Mouse (Mus musculus): ENCODE data around the gene Serpinb6c. TPM values are rescaled to one million over a fixed set of nuclear protein-coding genes. Genes with fewer than 3 reads are reported as not detected.
"Not testable (repeated sequence)": the region's sequence is repeated elsewhere in the genome, so short reads cannot be mapped to it uniquely, and the experiment has no call there.

Gene Serpinb6c
- total RNA-seq (2021) = under 1 TPM in 1 of 2 experiments, not detected in 1; 0.52 TPM
- long read RNA-seq, experiment 1 = 0 reads
- long read RNA-seq, experiment 2 = 0 reads

DNA sequence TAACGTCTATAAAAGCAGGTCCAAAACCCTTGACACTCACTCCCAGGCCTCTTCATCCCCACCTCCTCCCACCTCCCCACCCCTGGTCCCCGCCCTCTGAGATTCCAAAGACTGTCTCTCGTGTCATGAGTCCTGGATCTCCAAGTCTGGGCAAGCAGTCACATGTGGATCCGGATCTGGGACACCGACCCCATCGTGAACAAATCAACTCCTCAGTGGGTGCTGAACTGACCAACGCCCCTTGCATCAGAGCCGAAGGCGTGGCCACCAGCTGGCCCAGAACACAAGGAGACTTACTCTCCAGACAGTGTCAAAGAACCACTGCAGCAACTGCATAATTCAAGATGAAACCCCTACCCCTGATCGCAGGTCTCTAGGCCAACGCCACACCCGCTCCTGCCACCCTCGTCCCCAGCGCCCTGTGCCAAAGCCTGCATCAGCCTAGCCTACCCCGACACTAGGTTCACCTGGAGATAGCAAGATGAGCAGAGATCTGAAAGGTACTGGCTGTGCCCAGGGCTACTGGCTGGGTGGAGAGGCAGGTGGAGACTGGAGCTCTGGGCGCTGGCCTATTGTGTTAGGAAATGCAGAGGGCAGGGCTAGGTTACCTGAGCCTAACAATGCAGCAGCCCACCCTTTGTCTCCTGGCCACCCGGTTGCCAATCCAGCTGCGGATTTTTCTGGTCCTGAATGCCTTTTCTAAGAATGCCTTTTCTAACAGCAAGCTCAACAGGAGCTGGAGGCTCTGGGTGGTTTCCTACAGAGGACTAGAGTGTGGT is at the start of gene Serpinb6c:
TSS of gene Serpinb6c (minus strand) at position 533 of the 779 bp plus-strand sequence.
- no peak for DNase-seq (ENCODE audit: low spot score)

DNA sequence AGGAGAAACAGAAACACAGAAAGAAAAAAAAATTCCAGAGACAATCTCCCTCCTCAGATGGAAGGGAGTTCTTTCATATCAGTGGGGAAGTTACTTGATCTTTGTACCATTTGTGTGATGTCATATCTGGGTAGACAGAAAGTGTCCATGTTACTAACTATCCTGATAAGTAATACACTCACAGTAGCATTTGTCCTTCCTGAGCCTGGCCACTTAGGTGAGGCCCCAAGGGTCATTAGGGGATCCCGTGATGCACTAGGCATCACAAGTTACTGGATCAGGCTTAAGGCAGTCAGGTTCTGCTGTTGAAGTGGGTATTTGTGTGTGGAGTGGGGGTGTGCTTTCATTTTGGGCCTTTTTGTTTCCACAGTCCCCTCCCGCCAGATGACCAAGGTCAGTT is 47.4 kb upstream of the Serpinb6c start:
- no peak for DNase-seq (ENCODE audit: low spot score)

DNA sequence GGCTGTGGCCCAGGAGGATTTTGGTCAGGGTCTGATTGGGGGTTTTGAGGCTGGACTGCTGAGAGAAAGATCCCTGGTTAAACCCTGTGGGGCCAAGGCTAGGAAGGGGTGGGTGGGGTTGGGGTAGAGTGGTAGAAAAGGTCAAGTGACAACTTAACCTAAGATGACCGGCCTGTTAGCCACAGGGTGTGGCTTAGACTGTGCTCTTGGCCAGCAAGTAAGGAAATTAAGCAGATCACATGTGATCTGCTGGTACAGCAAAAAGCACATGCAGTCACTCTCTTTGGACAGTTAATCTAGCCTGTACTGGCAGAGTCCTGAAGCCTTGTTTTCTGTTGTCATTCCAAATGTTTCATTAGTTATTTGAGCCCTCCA is 46.6 kb upstream of the Serpinb6c start:
- peak; percentile 53 for DNase-seq (ENCODE audit: low spot score)

DNA sequence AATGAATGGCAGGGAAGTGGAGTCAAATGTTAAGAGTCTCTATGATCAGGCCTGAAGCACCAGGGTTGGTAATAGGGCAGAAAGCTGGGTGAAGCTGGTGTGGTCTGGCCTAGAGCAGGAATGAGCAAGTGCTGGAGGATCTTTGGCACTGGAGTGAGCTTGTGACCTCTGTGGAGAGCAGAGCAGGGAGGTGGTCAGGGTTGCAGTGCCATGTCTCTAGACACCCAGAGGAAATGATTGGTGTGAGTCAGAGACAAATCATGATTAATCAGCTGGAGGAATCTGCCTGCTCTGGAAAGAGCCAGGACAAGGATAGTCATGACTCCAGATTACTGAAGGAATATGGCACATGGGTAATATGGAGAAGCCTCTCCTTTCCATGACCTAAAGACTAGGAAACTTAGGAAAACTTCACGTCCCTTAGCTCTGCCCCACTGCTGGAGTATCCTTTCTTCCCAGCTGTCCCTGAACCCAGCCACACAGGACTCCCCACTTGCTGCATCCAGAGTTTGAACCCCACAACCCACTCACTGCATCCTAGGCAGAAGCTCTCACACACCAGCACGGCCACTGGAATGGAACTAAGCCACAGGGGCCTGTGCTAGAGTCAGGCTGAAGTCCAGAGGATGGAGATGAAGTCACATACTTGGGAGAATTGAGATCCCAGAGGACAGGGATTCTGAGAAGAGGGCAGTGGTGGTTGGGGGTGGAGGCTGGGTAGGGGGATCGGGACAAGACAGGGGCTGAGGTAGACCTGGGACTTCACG is 46.0 kb upstream of the Serpinb6c start:
- no peak for DNase-seq (ENCODE audit: low spot score)

DNA sequence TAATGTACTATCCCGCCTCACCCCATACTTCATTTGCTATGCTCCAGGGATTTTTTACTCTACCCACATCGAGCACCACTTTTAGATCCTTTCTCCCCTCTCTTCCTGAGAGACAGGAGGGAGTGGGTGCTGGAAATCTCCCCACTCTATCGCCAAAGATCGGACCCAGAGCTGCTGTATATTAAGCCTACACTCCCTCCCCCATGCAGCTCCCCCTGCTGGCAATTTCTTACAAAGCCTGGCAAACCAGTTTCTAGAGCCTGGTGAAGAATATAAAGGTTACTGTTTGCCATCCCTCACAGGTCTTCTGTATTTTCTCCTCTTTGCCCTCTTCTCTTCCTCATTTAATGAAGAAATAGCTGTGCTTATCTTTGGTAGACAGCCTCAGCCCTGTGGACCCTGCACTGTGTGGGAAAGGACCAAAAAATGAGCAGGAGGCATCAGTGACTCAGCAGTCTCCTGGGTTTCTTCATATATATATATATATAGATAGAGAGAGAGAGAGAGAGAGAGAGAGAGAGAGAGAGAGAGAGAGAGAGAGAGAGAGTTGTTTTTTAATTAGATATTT is 36.8 kb upstream of the Serpinb6c start:
- peak; percentile 39 for DNase-seq (ENCODE audit: low spot score)

DNA sequence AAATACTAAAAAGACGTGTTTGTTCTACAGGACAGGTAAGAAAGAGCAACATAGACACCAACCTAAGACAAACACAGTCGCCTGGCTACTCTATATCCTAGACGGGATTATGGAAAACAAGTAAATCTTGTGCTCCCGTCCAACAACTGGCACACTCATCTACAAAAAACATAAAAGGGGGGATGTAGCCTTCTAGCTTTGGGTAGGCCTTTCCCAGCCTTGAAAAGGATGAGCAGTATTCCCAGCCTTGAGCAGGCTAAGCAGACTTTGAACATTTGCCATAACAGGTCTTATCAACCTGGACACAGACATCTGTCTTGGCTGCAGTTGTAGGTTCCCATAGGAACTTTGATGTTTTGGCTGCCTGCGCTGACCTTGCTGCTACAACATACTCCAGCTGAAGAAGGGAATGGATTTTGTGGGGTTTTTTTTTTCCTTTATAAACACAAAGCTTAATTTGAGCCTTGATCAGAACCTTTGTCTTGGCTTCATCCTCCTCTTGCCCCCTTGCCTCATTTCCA is 35.8 kb upstream of the Serpinb6c start:
- DNase-seq (ENCODE audit: low spot score) = no peak

DNA sequence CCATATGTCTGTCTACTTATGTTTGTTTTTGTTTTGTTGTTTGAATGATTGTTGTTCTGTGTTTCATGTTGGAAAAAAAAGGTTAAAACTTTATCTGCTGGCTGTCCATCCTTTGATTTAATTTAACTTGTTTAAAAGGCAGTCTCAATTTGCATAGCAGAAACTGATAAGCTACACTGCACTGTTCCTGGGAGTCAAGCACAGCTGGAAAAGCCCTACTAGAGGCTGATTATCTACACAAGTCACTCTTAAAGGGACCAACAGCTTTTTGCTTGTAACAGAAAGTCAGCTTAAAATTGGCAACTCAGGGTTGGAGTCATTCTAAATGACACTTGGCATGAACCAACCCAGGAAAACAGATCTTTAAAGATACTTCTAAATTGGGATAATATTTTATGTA is 32.1 kb upstream of the Serpinb6c start:
- DNase-seq (ENCODE audit: low spot score) = not testable (repeated sequence)

DNA sequence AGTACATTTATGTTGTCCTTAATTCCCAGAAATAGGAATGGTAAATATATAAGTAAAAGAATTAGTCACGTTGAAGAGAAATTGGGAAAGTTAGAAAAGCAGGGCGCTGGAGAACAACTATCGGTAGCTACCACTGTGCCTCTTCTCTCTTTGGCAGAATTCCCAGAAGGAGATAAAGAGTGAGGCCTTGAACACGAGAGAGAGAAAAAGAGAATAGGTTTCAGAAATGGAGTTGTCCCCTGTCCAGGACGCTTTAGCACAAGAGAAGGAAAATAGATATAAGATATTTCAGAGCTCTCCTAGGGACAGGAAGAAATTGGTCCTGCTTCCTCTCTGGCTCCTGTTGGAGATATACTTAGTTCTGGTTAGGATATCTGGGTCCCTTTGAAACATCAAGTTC is 31.6 kb upstream of the Serpinb6c start:
- DNase-seq (ENCODE audit: low spot score) = no peak

DNA sequence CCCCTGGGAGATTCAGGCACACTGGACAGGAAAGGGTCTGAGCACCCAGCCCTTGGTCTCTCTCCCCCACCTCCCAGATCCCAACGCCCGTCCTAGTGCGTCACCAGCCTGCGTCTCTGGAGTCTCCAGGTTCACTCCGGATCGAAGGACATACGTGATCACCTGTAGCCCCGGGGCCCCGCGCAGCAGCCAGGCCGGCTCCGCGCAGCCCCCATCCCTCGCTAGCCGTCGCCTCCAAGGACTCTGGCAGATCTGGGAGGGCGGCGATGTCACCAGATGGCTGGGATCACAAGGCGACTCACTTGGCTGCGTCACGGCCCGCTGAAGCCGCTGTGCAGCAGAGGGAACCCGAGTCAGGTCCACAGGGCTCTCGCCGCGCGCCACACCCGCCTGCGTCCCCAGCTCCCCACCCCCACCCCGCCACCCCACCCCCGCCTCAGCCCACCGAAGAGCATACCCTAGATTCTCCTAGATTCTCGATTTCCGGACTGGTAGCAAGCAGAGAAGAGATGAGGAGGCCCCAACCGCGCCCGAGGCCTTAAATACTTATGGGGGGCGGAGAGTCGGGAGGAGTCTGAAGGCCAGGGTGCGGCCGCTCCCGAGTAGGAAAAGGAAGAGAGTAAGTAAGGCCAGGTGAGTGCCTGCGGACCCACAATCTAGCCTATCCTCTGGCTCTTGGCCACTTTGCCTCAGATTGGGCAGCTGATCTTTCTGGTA is 30.1 kb upstream of the Serpinb6c start:
- peak; percentile 72 for DNase-seq (ENCODE audit: low spot score)

DNA sequence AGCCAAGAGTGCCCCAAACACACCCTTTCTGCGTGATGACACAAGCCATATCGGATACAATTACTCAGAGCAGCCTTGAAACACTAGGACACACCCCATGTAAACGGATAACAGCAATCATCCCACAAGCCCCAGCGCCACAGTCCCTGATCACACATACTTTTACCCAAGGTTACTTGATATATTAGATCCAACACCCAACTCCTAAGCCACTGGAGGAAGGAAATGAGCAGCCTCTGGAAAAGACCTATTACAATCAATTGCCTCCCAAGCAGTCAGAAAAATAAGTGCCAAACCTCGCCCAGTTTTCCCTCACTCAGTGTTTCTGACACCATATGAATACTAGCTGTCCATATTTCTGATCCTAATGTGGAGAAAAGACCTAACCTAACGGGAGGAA is 29.2 kb upstream of the Serpinb6c start:
- peak; percentile 47 for DNase-seq (ENCODE audit: low spot score)

DNA sequence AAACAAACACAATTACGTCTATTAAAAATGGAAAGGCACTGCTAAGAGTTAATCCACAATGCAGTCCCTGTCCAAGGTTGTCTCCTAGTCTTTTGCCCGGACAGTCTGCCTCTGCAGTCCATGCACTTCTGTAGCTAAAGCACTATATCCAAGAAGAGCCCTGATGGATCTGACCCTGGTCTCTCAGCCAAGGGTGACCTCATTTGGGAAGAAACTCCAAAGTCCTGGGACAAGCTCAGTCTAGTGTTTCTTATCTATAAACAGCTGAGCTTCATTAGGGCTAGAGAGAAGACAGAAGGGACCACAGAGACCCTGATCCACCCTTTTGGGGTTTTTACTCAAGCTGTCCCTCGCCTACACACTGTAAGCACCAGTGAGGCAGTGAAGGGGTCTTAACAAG is 25.4 kb upstream of the Serpinb6c start:
- DNase-seq (ENCODE audit: low spot score) = peak; percentile 74

DNA sequence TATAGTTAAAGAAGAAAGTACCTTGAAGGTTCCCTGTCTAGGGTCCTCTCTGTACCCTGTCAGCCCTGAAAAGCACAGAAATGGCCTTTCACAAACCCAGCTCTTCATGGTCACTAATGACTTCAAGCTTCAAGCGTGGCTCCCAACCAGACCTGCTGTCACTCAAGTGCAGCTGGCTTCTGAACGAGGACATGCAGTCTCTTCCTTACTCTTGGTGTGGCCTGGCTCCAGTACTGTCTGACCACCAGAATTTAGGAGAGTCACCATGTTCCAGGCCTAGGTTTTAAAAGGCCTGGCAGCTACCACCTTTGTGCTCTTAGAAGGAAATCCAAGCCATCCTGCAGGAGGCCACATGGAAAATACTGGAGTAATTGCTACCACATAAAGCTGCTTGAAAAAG is 24.8 kb upstream of the Serpinb6c start:
- peak; percentile 69 for DNase-seq (ENCODE audit: low spot score)

DNA sequence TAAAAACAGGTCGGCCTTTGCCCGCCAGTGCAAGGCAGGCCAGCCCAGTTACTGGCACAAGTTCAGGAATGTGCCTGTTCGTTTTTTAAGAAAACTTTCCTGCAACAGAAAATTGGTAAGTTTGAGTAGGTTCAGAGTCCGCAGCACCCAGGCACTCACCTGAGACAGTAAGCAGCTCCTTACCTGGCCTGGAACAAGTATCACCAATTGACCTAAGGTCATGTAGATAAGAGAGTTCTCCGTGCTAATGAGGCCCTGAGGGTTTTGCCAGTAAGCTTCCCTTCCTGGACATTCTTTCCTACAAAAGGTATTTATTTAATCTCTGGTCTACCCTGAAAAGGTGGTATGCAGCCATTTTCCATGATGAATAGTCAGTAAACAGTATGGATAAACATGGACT is 16.2 kb upstream of the Serpinb6c start:
- no peak for DNase-seq (ENCODE audit: low spot score)

DNA sequence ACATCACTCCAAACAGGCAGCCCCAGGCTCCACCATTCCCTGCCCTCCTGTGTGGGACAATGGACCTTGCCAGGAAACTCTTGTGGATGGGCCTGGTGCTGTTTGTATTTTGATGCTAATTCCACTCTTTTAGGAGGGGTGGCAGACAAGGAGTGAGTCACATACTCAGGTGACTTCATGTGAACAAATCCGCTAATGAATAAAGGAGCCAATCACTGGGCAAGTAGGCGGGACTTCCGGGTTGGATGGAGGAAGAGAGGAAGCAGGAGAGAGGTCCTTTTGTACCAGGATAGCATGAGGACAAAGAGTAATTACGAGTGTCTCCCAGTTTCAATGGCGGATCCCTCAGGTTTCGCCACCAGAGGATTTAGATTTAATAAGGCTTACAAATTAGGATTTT is 15.5 kb upstream of the Serpinb6c start:
- no peak for DNase-seq (ENCODE audit: low spot score)

DNA sequence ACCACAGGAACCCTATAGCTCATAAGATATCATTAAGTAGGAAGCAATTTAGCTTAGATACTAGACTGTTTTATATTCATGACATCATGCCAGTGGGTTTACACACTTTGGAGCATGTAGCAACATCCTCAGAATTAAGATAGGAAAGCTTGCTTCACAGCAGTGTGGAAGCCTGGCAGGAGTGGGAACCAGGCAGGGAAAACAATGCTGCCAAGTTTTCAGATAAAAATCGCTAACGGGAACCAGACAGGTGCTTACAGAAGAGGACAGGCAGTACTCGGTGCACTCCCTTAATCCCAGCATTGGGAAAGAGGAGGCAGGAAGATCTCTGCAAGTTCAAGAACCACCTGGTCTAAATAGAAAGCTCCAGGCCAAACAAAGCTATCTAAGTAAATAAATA is 1.3 kb upstream of the Serpinb6c start:
- DNase-seq (ENCODE audit: low spot score) = no peak

DNA sequence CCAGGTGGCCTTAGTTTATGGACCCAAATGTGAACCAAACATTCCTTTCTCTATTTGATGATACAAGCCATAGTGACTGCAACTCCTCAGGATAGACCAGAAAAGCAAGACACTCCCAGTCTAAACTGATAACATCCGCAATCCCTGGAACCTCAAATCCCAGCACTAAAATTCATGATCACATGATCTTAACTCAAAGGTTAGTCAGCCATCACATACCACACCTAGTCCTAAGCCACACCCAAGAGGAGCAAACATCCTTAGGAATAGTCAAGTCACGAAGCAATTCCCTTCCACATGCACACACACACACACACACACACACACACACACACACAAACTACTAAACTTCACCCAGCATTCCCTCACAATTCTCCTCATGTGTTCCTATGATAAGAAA is 2.2 kb downstream of the Serpinb6c start:
- no peak for DNase-seq (ENCODE audit: low spot score)

DNA sequence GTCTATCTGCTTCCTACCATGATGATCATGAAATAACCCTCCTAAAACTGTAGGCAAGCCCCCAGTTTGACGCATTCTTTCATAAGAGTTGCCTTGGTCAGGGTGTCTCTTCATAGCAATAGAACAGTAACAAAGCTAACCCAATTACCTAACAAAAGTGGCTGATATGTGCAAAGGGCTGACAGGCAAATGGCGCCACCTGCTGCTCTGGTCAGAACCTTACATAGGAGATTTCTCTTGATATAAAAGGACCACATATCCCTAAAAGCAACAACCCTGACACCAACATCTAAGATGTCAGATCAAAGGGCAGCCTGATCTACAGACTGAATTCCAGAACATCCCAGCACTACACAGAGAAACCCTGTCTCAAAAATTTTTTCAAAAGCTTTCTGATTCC is 11.3 kb downstream of the Serpinb6c start:
- no peak for DNase-seq (ENCODE audit: low spot score)

DNA sequence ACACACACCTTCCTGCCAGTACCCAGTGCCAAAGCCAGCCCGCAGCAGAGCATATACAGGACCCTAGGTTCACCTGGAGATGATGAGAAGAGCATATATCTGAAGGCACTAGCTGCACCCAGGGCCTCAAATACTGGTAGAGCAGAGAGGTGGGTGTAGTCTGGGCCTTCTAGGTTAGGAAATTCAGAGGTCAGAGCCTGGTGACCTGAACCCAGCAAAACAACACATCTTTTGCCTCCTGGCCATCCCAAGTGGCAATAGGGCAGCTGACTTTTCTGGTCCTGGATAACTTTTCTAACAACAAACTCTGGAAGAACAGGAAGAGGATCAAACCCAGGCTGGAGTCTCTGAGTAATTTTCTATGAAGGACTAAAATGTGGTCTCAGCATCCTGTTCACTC is 62.2 kb downstream of the Serpinb6c start, which contains the start of gene Serpinb6e:
TSS of gene Serpinb6e (minus strand) at position 101 of the 400 bp plus-strand sequence.
- DNase-seq (ENCODE audit: low spot score) = no peak

DNA sequence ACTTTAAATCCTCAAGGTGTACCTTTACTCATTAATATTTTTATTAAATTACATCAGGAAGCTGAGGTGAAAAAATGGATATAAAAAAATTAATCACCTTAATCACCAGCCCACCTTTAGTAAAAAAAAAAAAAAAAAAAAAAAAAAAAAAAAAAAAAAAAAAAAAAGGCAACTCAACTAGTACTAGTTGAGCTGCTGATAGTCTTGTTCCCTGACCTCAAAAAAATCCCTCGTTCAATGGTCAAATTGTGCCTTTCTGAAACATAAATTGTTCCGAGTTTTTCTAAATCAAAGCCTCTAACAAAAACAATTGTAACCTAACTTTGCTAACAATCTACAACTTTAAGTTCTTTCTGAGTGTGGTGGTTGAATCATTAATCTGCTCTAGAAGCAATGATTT is 74.8 kb downstream of the Serpinb6c start:
- no peak for DNase-seq (ENCODE audit: low spot score)

All from gastrocnemius, adult 18-20 months (tissue).